Mouse (Mus musculus): ENCODE measurements around the gene Pgpep1.

GRCm38 (mm10) chr8:70684291-70684690, 24.1 kb upstream of the Pgpep1 start:
- TF ChIP-seq CTCF (IDR thresholded peaks at IDR 0.05; ENCODE audit: low read depth, low read length) (no peak), POLR2A (IDR thresholded peaks at IDR 0.05; ENCODE audit: borderline replicate concordance, low read depth, low read length) (no peak)

Data from bone marrow macrophage, adult 2 months (primary cell).